Mouse (Mus musculus) gastrocnemius, adult 8-10 months (tissue): ENCODE data around the gene Scn2a. TPM values are rescaled to one million over a fixed set of nuclear protein-coding genes. Genes with fewer than 3 reads are reported as not detected.
"Not testable (repeated sequence)": the region's sequence is repeated elsewhere in the genome, so short reads cannot be mapped to it uniquely, and the experiment has no call there.

Experiments used
- DNase-seq, 2 experiments: peaks; one replicate each; pipeline ENCODE4 v3.0.0; 2022; ENCODE audit warnings: low spot score in 2 of 2
- total RNA-seq, 4 experiments: library from RNA; stranded (reverse); gene quantifications; 2 replicates each; pipeline ENCODE4 v1.2.4; 2022

The Scn2a gene
- total RNA-seq, 4 experiments from 2014 or later = 0.60 to 1.1 (median 0.65) TPM

GRCm38 (mm10) chr2:65695061-65695460 lies 74.5 kb downstream of the Scn2a start:
- no peak for DNase-seq

GRCm38 (mm10) chr2:65700246-65700645 lies 79.7 kb downstream of the Scn2a start:
- no peak for DNase-seq

GRCm38 (mm10) chr2:65701175-65701574 lies 80.6 kb downstream of the Scn2a start:
- DNase-seq = no peak

- DNase-seq = no peak
Measured at GRCm38 (mm10) chr2:65722219-65722800, 101.7 kb downstream of the Scn2a start.

GRCm38 (mm10) chr2:65745400-65745799 lies 124.8 kb downstream of the Scn2a start:
- no peak for DNase-seq

- DNase-seq = no peak
Measured at GRCm38 (mm10) chr2:65782442-65782841, 161.9 kb downstream of the Scn2a start.

GRCm38 (mm10) chr2:65783392-65783791 lies 162.8 kb downstream of the Scn2a start:
- no peak for DNase-seq

GRCm38 (mm10) chr2:65792516-65792915 lies 171.9 kb downstream of the Scn2a start:
- DNase-seq = no peak

- no peak for DNase-seq
Measured at GRCm38 (mm10) chr2:65793593-65793992, 173.0 kb downstream of the Scn2a start.

GRCm38 (mm10) chr2:65801054-65801709 lies 180.6 kb downstream of the Scn2a start:
- no peak for DNase-seq

GRCm38 (mm10) chr2:65806556-65806955 lies 186.0 kb downstream of the Scn2a start:
- no peak for DNase-seq

GRCm38 (mm10) chr2:65811203-65811602 lies 190.6 kb downstream of the Scn2a start:
- not testable (repeated sequence) for DNase-seq

Other genes with a start within 250 kb of the Scn2a start
- gene Scn3a, start 53.1 kb upstream of the Scn2a start, total RNA-seq = under 1 TPM; 0.02 to 0.36 (median 0.15) TPM
- gene Csrnp3, start 225.0 kb downstream of the Scn2a start, total RNA-seq = under 1 TPM; 0.02 to 0.21 (median 0.07) TPM